Mouse (Mus musculus): ENCODE measurements around the gene Cdh5. TPM values are rescaled to one million over a fixed set of nuclear protein-coding genes. Genes with fewer than 3 reads are reported as not detected.

The Cdh5 gene
- 12.1 and 12.4 TPM in 2 replicates for polyA plus RNA-seq (2015; fragmentation: Nextera tagmentation; extraction: Ambion mirVana)

DNA sequence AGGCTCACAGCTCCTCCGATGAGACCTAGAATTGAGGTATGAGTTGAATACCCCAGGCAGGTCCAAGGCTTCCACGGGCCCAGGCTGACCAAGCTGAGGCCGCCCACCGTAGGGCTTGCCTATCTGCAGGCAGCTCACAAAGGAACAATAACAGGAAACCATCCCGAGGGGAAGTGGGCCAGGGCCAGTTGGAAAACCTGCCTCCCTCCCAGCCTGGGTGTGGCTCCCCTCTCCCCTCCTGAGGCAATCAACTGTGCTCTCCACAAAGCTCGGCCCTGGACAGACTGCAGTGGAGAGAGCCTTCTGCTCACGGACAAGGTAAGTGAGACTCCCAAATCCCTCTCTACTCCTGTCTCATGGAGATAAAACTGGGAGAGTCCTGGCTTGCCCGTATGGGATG is at the start of gene Cdh5:
Cdh5 (plus strand) TSS at position 211 of the 400 bp plus-strand sequence.
- Histone ChIP-seq H3K9me3 (ENCODE audit: control insufficient read depth) (no peaks in the 10 kb centered on the region), H3K4me3 (ENCODE audit: low read depth, low read length) (peak within 1 kb of the TSS; percentile 22), H3K4me2 (replicated peaks; ENCODE audit: low read depth) (0 out of 2 replicates have a peak within 1 kb of the TSS, but pooled peaks have one; percentile 6), H3K9ac (ENCODE audit: low read depth, low read length) (no peak within 1 kb of the TSS), H3K36me3 (ENCODE audit: control insufficient read depth, insufficient read depth) (no peaks in the 10 kb centered on the region), H3K4me1 (replicated peaks; ENCODE audit: control insufficient read depth, insufficient read depth, low read length) (0 out of 2 replicates have a peak, but pooled peaks cover 3% of the 10 kb centered on the region), H3K27ac (ENCODE audit: low read depth, low read length) (no peak within 1 kb of the TSS; the same call in 1 of the 2 replicates), H3K27me3 (replicated peaks; ENCODE audit: control insufficient read depth, insufficient read depth, low read length) (no peaks in the 10 kb centered on the region)
- WGBS: 57% methylated on average over 8 of the region's 8 CpGs
- TF ChIP-seq CTCF (IDR thresholded peaks at IDR 0.05; ENCODE audit: low read depth): no peak
- ATAC-seq: no peak

GRCm38 (mm10) chr8:104059922-104060321 is 41.5 kb upstream of the Cdh5 start:
- peaks cover 14% of the 10 kb centered on the region; the same call in 1 of the 2 replicates for H3K4me1 ChIP-seq (replicated peaks; ENCODE audit: control insufficient read depth, insufficient read depth, low read length)
- no peak overlapping the region for H3K27ac ChIP-seq (ENCODE audit: low read depth, low read length)
- no peak for TF ChIP-seq CTCF (IDR thresholded peaks at IDR 0.05; ENCODE audit: low read depth)
- H3K4me2 ChIP-seq (replicated peaks; ENCODE audit: low read depth): no peak overlapping the region
- H3K9me3 ChIP-seq (ENCODE audit: control insufficient read depth): no peaks in the 10 kb centered on the region
- ATAC-seq: no peak
- H3K27me3 ChIP-seq (replicated peaks; ENCODE audit: control insufficient read depth, insufficient read depth, low read length): no peaks in the 10 kb centered on the region
- H3K9ac ChIP-seq (ENCODE audit: low read depth, low read length): no peak overlapping the region
- no peaks in the 10 kb centered on the region for H3K36me3 ChIP-seq (ENCODE audit: control insufficient read depth, insufficient read depth)
- WGBS: 70% methylated on average over 5 of the region's 5 CpGs
- no peak overlapping the region for H3K4me3 ChIP-seq (ENCODE audit: low read depth, low read length)

DNA sequence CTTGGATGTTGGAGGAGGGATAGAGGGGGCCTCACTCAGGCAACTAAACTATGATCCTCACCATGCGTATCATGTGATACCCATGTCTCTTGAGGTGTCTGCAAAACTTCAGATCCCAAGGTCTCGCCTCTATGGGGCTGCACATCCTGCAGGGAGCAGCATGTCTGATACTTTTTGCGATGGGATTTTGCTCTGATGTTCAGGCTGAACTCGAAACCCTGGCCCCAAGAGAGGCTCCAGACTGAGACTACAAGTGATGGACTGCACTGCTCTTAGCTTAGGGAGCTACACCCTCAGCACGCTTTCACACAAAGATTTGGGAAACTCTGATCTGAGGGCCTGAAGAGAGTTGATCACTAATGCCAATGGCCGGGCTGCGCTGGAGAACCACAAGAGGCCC is 41.0 kb upstream of the Cdh5 start:
- 82% methylated on average over 7 of the region's 7 CpGs for WGBS
- no peak for ATAC-seq
- Histone ChIP-seq H3K4me2 (replicated peaks; ENCODE audit: low read depth) (no peak overlapping the region), H3K27me3 (replicated peaks; ENCODE audit: control insufficient read depth, insufficient read depth, low read length) (no peaks in the 10 kb centered on the region), H3K27ac (ENCODE audit: low read depth, low read length) (peak overlapping the region; percentile 88; the same call in 1 of the 2 replicates), H3K36me3 (ENCODE audit: control insufficient read depth, insufficient read depth) (no peaks in the 10 kb centered on the region), H3K9ac (ENCODE audit: low read depth, low read length) (no peak overlapping the region), H3K4me3 (ENCODE audit: low read depth, low read length) (no peak overlapping the region), H3K4me1 (replicated peaks; ENCODE audit: control insufficient read depth, insufficient read depth, low read length) (peaks cover 14% of the 10 kb centered on the region; the same call in 1 of the 2 replicates), H3K9me3 (ENCODE audit: control insufficient read depth) (no peaks in the 10 kb centered on the region)
- no peak for TF ChIP-seq CTCF (IDR thresholded peaks at IDR 0.05; ENCODE audit: low read depth)

DNA sequence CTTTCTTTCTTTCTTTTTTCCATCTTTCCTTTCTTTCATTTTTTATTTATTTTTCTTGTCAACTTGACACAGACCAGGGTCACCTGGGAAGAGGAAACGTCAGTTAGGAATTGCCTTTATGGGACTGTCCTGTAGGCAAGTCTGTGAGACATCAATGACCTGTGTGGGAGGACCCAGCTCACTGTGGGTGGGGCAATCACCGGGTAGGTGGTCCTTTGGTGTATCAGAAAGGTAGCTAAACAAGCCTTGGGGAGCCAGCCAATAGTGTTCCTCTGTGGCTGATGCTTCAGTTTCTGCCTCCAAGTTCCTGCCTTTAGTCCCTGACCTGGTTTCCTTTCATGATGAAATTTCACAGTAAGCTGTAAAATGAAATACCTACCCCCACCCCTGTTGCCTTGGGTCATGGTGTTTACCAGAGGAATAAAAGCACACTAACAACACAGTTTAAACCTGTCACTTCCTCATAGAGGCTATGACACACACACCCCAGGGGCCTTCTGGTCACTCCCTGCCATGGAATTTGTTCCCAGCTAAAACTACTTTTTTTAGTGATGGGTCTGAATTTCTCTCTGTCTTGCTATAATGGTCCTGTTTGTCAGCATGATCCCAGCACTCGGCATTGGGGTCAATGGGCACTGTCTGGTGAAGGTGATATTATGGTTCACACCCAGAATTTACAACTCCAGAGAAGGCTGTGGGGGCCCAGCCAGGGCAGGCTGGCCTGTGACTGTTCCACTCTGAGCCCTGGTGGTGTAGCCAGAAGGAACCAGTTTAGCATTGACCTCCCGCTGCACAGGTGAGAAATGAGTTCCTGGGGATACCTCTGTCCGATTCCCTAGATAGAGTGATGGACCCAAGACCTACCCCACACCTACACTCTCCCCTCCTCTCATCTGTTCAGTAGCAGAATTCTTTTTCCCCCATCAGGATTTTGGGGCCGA is 40.1 kb upstream of the Cdh5 start:
- peak; percentile 94 for ATAC-seq
- Histone ChIP-seq H3K4me2 (replicated peaks; ENCODE audit: low read depth) (peak overlapping the region; percentile 43), H3K4me3 (ENCODE audit: low read depth, low read length) (no peak overlapping the region), H3K36me3 (ENCODE audit: control insufficient read depth, insufficient read depth) (no peaks in the 10 kb centered on the region), H3K9me3 (ENCODE audit: control insufficient read depth) (no peaks in the 10 kb centered on the region), H3K27ac (ENCODE audit: low read depth, low read length) (peak overlapping the region; percentile 88), H3K27me3 (replicated peaks; ENCODE audit: control insufficient read depth, insufficient read depth, low read length) (no peaks in the 10 kb centered on the region), H3K9ac (ENCODE audit: low read depth, low read length) (no peak overlapping the region), H3K4me1 (replicated peaks; ENCODE audit: control insufficient read depth, insufficient read depth, low read length) (peaks cover 14% of the 10 kb centered on the region; the same call in 1 of the 2 replicates)
- WGBS: 29% methylated on average over 6 of the region's 6 CpGs
- no peak for TF ChIP-seq CTCF (IDR thresholded peaks at IDR 0.05; ENCODE audit: low read depth)

DNA sequence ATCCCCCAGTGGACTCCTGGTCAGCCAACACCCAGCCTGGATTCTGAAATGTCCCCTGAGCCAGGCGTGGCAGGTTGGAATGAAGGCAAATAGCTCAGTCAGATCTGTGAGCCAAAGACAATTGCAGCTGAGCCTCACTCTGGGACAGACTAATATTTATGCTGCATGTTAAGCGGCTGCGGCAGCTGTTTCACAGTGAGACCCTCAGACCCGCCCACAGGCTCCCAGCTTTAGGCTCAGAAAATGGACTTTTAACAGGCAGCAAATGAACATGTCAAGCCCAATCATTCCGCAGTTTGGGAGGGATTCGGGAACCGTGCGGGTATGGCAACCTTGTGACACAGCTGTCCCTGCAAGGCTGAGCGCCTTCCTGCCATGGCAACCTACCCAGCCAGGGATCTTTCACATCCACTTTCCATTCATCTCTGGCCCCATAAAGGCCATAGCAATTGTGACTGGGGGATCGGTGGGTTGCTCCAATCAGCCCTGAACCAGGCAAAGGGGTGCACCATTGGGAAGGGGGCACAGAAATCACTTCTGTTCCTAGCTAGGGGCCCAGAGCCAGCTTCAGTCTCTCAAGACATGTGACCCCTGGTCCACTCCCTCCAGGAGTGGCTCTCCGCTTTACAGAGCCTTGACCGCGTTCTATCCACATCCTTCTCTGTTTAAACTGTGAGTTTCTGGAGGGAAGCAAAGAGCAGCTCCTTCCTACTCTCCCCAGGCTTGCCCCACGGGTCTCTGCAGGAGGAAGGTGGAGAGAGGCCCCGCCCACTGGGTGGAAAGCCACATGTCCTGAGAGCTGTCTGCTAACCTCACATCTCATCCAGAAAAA is 39.2 kb upstream of the Cdh5 start:
- H3K9ac ChIP-seq (ENCODE audit: low read depth, low read length): no peak overlapping the region

DNA sequence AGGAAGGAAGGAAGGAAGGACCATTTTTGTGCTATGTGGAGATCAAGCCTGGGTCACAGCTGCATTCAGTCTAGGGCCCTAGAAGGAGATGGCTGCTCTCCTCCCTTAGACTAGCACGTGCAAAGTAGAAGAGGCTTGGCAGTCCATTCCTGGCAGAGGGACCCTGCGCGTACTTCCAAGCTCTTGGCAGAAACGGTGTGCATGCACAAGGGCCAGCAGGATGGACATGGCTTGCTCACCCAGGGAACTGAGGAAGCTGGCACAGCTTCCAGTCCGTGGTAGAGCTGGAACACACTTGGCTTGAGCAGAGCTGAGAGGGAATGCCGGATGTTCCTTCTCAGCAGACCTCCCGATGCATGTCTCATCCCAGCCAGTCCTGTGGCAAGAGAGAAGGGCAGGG is 36.2 kb upstream of the Cdh5 start:
- H3K27ac ChIP-seq (ENCODE audit: low read depth, low read length): peak overlapping the region; percentile 15; the same call in 1 of the 2 replicates
- WGBS: 67% methylated on average over 7 of the region's 7 CpGs
- no peak for ATAC-seq
- H3K9ac ChIP-seq (ENCODE audit: low read depth, low read length): no peak overlapping the region
- H3K4me2 ChIP-seq (replicated peaks; ENCODE audit: low read depth): no peak overlapping the region
- no peak overlapping the region for H3K4me3 ChIP-seq (ENCODE audit: low read depth, low read length)
- peaks cover 14% of the 10 kb centered on the region for H3K4me1 ChIP-seq (replicated peaks; ENCODE audit: control insufficient read depth, insufficient read depth, low read length)
- TF ChIP-seq CTCF (IDR thresholded peaks at IDR 0.05; ENCODE audit: low read depth): no peak
- no peaks in the 10 kb centered on the region for H3K9me3 ChIP-seq (ENCODE audit: control insufficient read depth)
- no peaks in the 10 kb centered on the region for H3K36me3 ChIP-seq (ENCODE audit: control insufficient read depth, insufficient read depth)
- no peaks in the 10 kb centered on the region for H3K27me3 ChIP-seq (replicated peaks; ENCODE audit: control insufficient read depth, insufficient read depth, low read length)

More for the DNA sequence above, 39.2 kb upstream of the Cdh5 start:
- peaks cover 14% of the 10 kb centered on the region for H3K4me1 ChIP-seq (replicated peaks; ENCODE audit: control insufficient read depth, insufficient read depth, low read length)
- H3K36me3 ChIP-seq (ENCODE audit: control insufficient read depth, insufficient read depth): no peaks in the 10 kb centered on the region
- no peaks in the 10 kb centered on the region for H3K27me3 ChIP-seq (replicated peaks; ENCODE audit: control insufficient read depth, insufficient read depth, low read length)
- no peak for TF ChIP-seq CTCF (IDR thresholded peaks at IDR 0.05; ENCODE audit: low read depth)
- H3K27ac ChIP-seq (ENCODE audit: low read depth, low read length): peak overlapping the region; percentile 88
- ATAC-seq: peak; percentile 59
- peak overlapping the region; percentile 43 for H3K4me2 ChIP-seq (replicated peaks; ENCODE audit: low read depth)
- H3K9me3 ChIP-seq (ENCODE audit: control insufficient read depth): no peaks in the 10 kb centered on the region
- H3K4me3 ChIP-seq (ENCODE audit: low read depth, low read length): no peak overlapping the region
- 33% methylated on average over 15 of the region's 15 CpGs for WGBS

Data from intestine, postnatal 0 days (tissue).